In genomic region chr11:121067895-121068294, GRCm38 (mm10) we compare ENCODE assay signal across 25 mouse cellular contexts. TPM values are rescaled to one million over a fixed set of nuclear protein-coding genes. Genes with fewer than 3 reads are reported as not detected.
"Had no signal": no experiment of that assay in that cellular context is flagged by ENCODE, and none has a peak within 500 bp of the region (broad histone marks: within the 10 kb centered on the region; RNA-seq: fewer than 3 reads in every experiment).

No protein-coding gene starts in this region.

- H3K4me2 ChIP-seq: limb, embryonic 13.5 days; lung, embryonic 14.5 days; midbrain, embryonic 12.5 days; midbrain, embryonic 15.5 days; neural tube, embryonic 12.5 days; neural tube, embryonic 15.5 days; stomach, embryonic 15.5 days had no signal

- H3K9ac ChIP-seq: limb, embryonic 13.5 days; liver, embryonic 14.5 days; liver, postnatal 0 days; lung, embryonic 14.5 days; midbrain, embryonic 12.5 days; midbrain, embryonic 15.5 days; neural tube, embryonic 12.5 days; neural tube, embryonic 15.5 days; stomach, embryonic 15.5 days had no signal

- H3K4me3 ChIP-seq: layer of hippocampus, adult 2 months; limb, embryonic 10.5 days; limb, embryonic 13.5 days; midbrain, embryonic 12.5 days; midbrain, embryonic 15.5 days; neural tube, embryonic 12.5 days; neural tube, embryonic 15.5 days; stomach, embryonic 15.5 days had no signal

- H3K27me3 ChIP-seq: limb, embryonic 13.5 days; midbrain, embryonic 15.5 days; neural tube, embryonic 12.5 days; neural tube, embryonic 15.5 days; stomach, embryonic 15.5 days had no signal

- H3K27ac ChIP-seq: layer of hippocampus, adult 2 months; limb, embryonic 10.5 days; limb, embryonic 13.5 days; liver, embryonic 14.5 days; macrophage; midbrain, embryonic 12.5 days; midbrain, embryonic 15.5 days; neural tube, embryonic 12.5 days; neural tube, embryonic 15.5 days; stomach, embryonic 15.5 days had no signal

- H3K4me1 ChIP-seq: limb, embryonic 13.5 days; midbrain, embryonic 12.5 days; midbrain, embryonic 15.5 days; neural tube, embryonic 12.5 days; neural tube, embryonic 15.5 days; stomach, embryonic 15.5 days had no signal

- H3K9me3 ChIP-seq: limb, embryonic 10.5 days; limb, embryonic 13.5 days; midbrain, embryonic 12.5 days; midbrain, embryonic 15.5 days; neural tube, embryonic 12.5 days; neural tube, embryonic 15.5 days; stomach, embryonic 15.5 days had no signal

- ATAC-seq: intestine, embryonic 16.5 days; liver, postnatal 0 days; lung, postnatal 0 days; midbrain, embryonic 15.5 days had no signal

- H3K36me3 ChIP-seq: limb, embryonic 10.5 days; limb, embryonic 13.5 days; midbrain, embryonic 12.5 days; midbrain, embryonic 15.5 days; neural tube, embryonic 12.5 days; neural tube, embryonic 15.5 days; stomach, embryonic 15.5 days had no signal

- DNase-seq: layer of hippocampus, adult 9-11 months; liver, postnatal 0 days; lung, embryonic 14.5 days; right cerebral cortex, adult 18-20 months; right cerebral cortex, postnatal 14 days; right cerebral cortex, postnatal 4 days; spleen, adult 18-20 months; thymus, adult 2 months; thymus, postnatal 14 days; thymus, postnatal 4 days had no signal

RNA-seq across cellular contexts. Expression of gene Sectm1b, which starts 4.5 kb away (rescaled TPM):
- polyA plus RNA-seq: kidney, embryonic 14.5 days; limb, embryonic 10.5 days; limb, embryonic 13.5 days; lung, embryonic 14.5 days; macrophage; midbrain, embryonic 12.5 days; midbrain, embryonic 15.5 days; neural tube, embryonic 12.5 days; neural tube, embryonic 15.5 days had no signal

RNA-seq across cellular contexts. Expression of gene Sectm1a, which starts 13.1 kb away (rescaled TPM):
- polyA plus RNA-seq: limb, embryonic 10.5 days; macrophage; midbrain, embryonic 12.5 days; midbrain, embryonic 15.5 days; neural tube, embryonic 12.5 days; neural tube, embryonic 15.5 days had no signal

RNA-seq across cellular contexts. Expression of gene Cd7, which starts 28.7 kb away (rescaled TPM):
- polyA plus RNA-seq: kidney, embryonic 14.5 days; limb, embryonic 10.5 days; limb, embryonic 13.5 days; lung, embryonic 14.5 days; midbrain, embryonic 12.5 days; midbrain, embryonic 15.5 days; neural tube, embryonic 15.5 days had no signal

RNA-seq across cellular contexts. Expression of gene Tex19.2, which starts 50.6 kb away (rescaled TPM):
- polyA plus RNA-seq: intestine, embryonic 16.5 days; kidney, embryonic 14.5 days; large intestine, adult 2 months; limb, embryonic 10.5 days; limb, embryonic 13.5 days; liver, adult 2 months; liver, postnatal 0 days; lung, embryonic 14.5 days; lung, postnatal 0 days; macrophage; midbrain, embryonic 12.5 days; midbrain, embryonic 15.5 days; neural tube, embryonic 12.5 days; neural tube, embryonic 15.5 days; stomach, embryonic 15.5 days had no signal
